Mouse (Mus musculus) left cerebral cortex, adult 2 months (tissue): Measurements from ENCODE around the gene G2e3. TPM values are rescaled to one million over a fixed set of nuclear protein-coding genes. Genes with fewer than 3 reads are reported as not detected.

Experiments used
- DNase-seq, 2 experiments: peaks; one replicate each; pipeline ENCODE4 v3.0.0; 2021 to 2022; ENCODE audit warnings: low spot score in 2 of 2, mixed read lengths in 1 of 2; ENCODE audit errors: extremely low spot score in 1 of 2
- H3K27ac ChIP-seq: fragments of 200-600 bp; 2 replicates; pipeline ENCODE4 v1.8.1; 2022
- H3K4me3 ChIP-seq: fragments of 200-600 bp; 2 replicates; pipeline ENCODE4 v1.8.1; 2022
- CTCF ChIP-seq: fragments of 200-600 bp; IDR thresholded peaks from 2 replicates; pipeline ENCODE4 v1.8.1; 2022; ENCODE audit warnings: antibody characterized with exemption, mild to moderate bottlenecking, moderate library complexity
- intact Hi-C: fragments of 180-260 bp; cut with DNase I; formaldehyde crosslinking; loops from one replicate; pipeline ENCODE4 v1.15.1; 2025
- total RNA-seq, 2 experiments: library from RNA; stranded (reverse); gene quantifications; 2 replicates each; pipeline ENCODE4 v1.2.3; 2021

G2e3 gene
- total RNA-seq, 2 experiments from 2014 or later, result 10.3 to 11.5 TPM

DNA sequence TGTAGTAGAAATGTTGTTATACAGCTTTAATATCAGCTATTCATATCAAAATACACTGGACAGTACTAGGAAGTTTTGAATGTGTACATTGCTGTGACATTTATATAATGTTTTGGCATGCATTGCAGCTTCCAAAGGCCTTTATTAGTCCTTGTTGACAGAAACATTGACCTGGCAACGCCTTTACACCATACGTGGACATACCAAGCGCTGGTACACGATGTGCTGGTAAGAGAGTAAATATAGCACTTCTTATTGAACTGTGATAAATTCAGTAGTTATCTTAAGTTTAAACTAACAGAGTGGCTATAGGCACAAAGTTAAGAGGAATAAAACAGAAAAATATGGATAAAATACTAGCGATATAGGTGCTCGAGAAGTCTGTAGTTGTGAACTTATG is 52.0 kb downstream of the G2e3 start:
- Histone ChIP-seq H3K27ac (no peak overlapping the region), H3K4me3 (no peak overlapping the region)
- intact Hi-C loops, result loop anchor here (10.0 kb wide), 2 partner anchors 195 to 345 kb away; partner anchors contain the start of gene Coch
- DNase-seq, result no peak
- no peak for TF ChIP-seq CTCF

DNA sequence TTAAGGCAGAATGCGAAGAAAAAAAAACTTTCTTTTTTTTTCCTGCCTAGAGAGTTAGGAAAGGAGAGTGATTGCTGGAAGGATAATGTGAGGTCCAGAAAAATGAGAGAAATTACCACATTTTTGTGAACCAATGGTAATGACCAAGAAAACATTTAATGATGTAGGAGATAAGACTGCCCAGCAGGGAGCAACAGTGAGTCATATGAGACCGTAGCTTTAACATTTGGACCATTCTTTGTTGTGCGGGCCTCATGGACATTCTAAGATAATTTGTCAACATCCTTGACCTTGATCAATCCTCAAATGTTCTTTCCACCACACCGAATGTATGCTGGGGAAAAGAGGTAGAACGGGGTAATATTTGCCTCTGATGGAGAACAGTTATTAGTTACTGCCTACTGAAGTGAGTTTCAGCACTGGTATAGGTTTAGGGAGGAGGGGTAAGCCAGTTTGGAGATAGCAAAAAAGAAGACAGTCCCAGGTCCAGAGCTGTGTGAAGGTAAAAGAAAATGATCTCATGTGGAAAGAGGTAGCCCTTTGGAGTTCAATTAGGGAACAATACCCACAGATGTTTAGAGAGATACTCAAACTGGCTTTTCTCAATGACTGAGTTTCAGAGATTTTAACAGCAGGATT is 54.3 kb downstream of the G2e3 start:
- Histone ChIP-seq H3K4me3 (no peak overlapping the region), H3K27ac (no peak overlapping the region)
- intact Hi-C loops, result loop anchor here (10.0 kb wide), 2 partner anchors 193 to 343 kb away; partner anchors contain the start of gene Coch
- TF ChIP-seq CTCF, result peak; percentile 61
- DNase-seq, result no peak

DNA sequence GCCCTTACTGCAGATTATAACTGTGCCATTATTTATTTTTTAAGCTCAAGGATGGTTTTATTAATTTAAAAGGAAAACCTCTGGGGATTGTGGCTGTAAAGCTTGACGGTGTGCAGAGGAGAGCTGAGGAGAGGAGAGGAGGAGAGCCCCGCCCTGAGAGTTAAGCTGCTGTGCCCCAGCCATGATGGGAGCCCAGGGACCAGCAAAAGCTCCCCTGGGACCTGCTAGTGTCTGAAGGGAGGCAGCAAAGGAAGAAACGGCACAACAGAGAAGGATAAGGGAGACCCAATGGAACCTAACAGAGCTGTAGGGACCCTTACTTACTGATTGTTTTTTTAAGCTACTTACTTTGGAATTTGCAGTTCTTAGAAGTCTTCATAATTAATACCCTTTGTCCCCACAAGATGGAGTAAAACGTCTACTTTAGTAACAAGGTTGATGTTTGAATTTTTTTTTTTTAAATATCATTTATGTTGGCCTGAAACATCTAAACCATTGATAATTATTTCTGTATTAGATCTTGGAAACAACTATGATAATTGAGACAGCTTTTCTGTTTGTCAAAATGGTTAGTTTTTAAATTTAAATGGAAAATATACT is 56.2 kb downstream of the G2e3 start:
- no peak for DNase-seq
- no peak overlapping the region for H3K27ac ChIP-seq
- intact Hi-C loops, result loop anchor here (2.0 to 10.0 kb wide), 3 partner anchors 191 to 341 kb away; partner anchors contain the start of gene Coch

GRCm38 (mm10) chr12:51411362-51411761 is 63.5 kb downstream of the G2e3 start:
- no peak overlapping the region for H3K27ac ChIP-seq
- TF ChIP-seq CTCF, result no peak
- no peak overlapping the region for H3K4me3 ChIP-seq
- intact Hi-C loops, result no loop called here
- no peak for DNase-seq

More for the DNA sequence above, 56.2 kb downstream of the G2e3 start:
- no peak overlapping the region for H3K4me3 ChIP-seq
- peak; percentile 41 for TF ChIP-seq CTCF

Other genes starting within 250 kb of the G2e3 start
- gene Scfd1, start 29.4 kb downstream of the G2e3 start, total RNA-seq, result 10 to 100 TPM; 37.5 to 40.3 TPM
- 10 to 100 TPM; 25.7 to 27.7 TPM for gene Coch, start 245.3 kb downstream of the G2e3 start, total RNA-seq